Mouse (Mus musculus) lung, postnatal 25 days (tissue): Measurements from ENCODE around the gene Tmprss4.
A peak's percentile ranks its signal among the peaks of the same experiment; 100 is the strongest.

Experiments
- DNase-seq: peaks from one replicate; pipeline ENCODE4 v3.0.0; 2022; ENCODE audit warnings: low spot score

Gene Tmprss4

DNA sequence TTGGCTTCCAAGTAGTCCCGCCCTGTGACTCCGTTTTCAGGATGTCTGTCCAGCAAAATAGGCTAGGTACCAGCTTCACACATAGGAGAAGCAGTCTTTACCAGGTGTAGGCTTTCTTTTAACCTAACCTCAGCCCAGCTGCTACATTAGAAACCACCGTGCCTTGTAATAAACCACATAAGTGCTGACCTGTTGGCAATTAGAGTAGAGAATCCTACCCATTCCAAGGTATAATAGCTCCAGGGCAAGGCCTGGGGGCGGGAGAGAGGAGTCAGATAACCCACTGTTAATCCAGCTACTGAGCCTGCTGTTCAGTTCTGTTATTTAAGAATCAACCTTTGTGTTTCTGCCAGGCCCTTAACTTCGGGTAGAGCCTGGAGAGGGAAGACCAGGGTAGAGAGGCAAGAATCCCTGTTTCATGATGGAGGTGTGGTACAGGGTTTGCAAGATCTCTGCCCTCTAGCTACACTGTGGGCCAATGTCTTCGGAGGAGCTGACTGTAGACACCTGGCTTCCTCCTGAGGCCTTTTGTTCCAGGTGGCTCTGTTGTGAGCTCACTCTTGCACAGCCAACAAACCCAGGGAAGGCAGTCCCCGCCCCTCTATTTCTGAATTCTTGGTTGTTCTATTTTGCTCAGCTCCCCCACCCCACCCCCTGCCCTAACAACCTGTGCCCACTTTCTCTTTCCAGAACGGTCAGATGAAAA lies 7.6 kb downstream of the Tmprss4 start:
- no peak for DNase-seq

DNA sequence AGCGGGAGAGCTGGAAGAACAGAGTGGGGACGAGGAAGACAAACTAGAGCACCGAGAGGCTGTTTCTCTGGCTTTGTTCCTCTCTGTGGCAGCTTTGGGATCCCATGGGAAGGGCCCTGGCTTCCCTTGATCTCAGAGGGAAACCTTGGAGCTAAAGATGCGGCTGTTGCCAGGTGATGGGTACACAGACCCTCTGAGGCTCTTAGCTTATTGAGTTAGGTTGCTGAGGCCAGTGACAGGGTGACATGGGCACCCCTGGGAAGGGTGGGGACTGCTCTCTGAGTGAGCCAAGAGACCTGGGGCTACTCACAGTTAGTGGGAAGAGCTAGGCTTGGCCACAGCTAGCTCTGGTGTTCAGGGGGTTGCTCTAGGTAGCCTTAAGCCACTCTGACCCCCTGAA lies 8.4 kb downstream of the Tmprss4 start:
- no peak for DNase-seq

DNA sequence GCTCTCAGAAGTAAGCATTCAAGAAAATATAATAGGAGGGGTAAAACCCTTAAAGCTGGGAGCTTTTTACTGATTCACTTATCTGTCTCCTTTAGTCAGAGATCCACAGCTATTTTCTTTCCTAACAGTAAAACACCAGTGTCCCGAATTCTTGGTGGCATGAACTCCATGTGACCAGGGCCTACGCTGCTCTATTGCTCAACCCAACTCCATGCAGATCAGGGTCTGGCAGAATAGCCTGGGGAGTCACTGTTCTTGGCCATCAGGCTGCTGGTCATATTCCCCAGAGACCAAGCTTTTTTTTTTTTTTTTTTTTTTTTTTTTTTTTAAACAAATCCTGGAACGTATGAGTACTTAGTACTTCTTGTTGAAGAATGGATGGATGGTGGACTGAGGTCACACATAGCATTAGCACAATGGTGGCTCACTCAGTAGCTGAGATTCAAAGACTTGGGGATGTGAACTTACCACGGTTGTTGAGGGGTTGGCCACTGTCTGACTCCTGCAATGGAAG lies 14.2 kb downstream of the Tmprss4 start:
- no peak for DNase-seq

DNA sequence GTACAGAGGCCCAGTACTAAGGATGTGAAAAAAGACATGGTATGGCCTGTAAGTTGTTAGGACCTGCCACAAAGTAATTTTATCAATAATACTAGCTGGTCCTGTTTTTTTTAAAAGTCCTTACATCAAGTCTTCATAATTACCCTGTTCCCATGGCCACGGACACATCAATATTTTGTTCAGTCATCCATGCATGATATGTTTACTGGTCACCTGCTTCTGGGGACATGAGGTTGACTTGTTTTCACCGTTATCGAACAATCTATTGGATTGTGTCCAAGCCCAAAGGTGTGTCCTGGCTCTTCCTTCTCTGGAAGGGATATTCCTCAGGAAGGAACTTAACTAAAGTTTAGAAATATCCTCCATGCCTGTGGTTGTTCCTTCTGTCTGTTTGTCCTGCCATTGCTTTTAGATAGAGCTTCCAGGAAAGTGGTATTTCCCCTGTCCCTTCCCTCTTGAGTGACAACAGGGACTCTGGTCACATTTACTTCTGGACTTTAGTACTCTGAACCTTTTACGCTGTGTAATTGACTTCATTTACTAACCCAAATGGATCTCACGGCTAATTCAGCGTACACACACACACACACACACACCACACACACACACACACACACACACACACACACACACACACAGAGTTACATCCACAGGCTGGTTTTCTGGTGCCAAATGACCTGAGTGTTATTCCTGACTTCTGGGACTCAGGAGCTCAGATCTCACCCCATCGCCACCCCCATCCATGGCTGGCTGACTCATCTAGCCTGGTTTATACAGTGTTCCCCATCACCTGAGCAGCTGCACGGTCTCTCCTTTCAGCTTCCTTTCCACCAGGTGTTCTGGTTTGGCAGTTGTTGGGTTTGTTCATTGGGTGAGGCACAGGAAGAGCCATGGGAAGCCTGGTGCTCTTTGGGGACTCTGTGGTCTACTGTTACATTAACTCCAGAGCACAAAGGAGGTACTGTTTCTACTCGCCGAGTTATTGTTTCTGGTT lies 15.0 kb downstream of the Tmprss4 start:
- DNase-seq: no peak

DNA sequence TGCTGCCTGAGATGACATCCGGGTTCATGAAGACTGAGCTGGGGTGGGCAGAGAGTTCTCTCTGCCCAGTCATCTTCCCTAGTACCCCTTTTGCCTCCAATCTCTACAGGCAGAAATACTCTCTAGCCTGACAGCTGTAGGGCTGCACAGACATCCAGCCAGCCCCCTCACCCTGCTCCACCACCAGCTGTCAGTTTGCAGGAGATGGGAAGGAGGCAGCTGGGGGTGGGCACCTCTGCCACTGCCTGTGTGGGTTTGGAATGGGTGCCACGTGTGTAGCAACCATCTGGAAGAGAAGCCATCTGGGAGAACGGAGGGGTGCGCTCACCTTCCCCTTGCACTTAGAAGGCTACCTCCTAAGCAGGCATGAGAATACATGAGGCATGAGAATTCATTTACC lies 18.6 kb downstream of the Tmprss4 start:
- no peak for DNase-seq

DNA sequence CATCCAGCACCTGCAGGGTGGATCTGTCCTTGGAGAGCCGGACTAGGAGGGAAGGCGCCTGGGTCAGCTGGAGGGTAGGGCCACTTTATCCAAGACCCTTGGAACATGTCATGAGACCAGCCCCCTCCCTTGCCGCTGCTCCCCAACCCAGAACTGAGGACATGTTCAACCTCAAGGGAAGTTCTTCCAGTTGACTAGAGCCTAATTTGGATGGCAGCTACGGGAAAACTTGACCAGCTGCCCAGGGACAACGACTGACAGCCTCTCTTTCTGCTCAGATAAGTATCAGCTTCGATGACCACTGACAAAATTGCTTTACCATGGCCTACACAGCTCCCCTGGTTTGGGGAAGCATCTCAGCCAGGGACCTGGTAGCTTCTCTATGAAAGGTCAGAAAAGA lies 20.6 kb downstream of the Tmprss4 start:
- DNase-seq: no peak

DNA sequence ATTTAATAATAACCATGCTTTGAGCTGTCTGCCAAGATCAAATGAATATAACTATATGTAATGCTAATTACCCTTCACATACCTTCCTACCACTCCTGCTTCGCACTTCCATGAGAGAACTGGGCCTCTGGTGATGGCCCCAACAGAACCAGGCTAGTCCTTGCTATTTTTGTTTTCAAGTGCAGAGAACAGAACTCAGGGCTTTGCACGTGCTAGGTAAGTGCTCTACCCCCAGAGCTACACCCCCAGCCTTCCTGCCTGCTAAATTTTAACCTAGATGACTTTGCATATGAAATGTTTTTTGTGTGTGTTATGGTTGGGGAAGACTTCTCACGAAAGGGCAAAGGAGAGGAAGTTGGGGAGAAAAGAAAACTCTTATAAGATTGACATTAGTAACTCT lies 21.4 kb downstream of the Tmprss4 start:
- DNase-seq: no peak

DNA sequence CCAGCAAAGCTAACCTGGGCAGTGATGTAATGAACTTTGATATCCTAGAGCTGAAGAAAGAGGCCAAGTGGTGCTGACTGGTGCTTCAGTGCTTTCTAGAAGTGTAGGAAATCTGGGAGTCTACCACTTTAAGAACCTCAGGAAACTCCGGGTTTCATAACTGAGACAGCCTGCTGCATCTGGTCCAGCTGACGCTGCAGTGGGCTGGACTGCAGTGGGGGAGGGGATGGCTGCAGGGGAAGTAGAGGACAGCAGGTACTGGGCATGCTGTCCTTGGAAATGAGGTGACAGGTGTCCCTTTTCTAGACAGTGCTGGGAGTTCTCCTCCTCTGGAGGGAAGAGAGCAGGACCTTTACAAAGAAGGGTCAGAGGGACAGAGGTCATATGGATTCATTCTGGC lies 22.1 kb downstream of the Tmprss4 start, which contains the start of gene BC049352:
BC049352 (plus strand) TSS at position 238 of the 400 bp plus-strand sequence.
- DNase-seq: no peak

DNA sequence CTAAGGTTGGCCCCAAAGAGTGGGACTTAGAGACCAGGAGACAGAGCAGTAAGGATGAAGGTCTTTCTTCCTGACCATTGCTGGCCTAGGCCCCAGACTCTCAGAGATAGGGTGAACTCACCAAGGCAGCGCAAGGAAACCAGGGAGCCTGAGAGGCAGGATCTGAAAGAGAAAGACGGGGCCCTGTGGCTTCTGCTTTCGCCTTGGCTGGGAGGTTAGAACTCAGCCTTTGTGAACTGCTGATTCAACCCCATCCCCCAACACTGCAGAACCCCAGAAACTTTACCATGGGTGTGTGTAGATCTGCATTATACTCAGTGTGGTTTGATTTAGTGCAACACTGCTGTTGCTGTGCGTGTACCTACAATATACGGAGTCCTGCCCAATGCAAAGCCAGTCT lies 24.6 kb downstream of the Tmprss4 start:
- DNase-seq: no peak

DNA sequence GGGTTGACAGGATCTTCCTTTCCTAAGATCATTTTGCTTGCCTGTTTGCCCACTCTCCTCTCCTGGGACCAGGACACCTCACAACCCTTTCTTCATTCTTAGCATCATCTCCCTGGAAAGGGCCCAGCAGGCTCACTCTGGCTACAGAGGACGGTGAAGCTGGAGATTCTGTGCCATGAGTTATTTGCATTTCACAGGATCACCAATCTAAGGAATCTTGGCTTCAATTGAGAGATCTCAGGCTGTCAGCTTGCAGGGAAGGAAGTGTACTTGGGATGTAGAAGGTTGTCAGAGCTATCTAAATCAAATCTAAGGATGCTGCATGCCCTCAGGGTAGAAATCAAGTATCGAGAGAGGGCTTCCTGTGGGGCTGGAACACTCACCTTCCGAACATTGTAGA lies 30.4 kb downstream of the Tmprss4 start:
- no peak for DNase-seq

DNA sequence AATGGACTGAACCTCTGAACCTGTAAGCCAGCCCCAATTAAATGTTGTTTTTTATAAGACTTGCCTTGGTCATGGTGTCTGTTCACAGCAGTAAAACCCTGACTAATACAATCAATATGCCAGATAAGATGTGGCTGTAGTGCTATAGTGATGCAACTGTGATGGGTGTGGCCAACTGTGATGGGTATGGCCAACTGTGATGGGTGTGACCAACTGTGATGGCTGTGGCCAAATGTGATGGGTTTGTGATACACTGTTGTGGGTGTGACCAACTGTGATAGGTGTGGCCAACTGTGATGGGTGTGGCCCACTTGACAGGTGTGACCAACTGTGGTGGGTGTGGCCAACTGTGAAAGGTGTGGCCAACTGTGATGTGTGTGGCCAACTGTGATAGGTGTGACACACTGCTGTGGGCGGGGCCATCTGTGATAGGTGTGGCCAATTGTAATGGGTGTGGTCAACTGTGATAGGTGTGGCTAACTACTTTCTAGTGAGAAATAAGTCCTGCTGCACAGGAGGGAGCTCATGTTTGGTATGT lies 32.8 kb downstream of the Tmprss4 start:
- DNase-seq: no peak

DNA sequence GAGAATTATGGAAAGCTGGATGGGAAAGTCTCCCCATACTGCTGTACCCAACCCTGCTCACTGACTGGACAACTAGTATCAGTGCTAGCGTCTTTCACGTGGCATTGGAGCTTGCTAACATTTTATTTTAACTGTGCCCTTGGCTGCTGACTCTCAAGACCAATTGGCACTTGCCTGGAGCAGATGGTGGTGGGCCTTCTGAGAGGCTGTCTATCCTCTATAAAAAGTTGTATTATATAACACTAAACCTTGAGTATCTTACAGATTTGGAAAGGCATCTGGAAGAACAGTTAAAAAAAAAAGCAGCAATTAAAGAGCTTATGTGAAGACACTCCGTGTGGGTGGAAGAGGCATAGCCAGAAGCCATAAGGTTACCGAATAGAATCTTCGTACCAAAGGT lies 33.7 kb downstream of the Tmprss4 start:
- no peak for DNase-seq

DNA sequence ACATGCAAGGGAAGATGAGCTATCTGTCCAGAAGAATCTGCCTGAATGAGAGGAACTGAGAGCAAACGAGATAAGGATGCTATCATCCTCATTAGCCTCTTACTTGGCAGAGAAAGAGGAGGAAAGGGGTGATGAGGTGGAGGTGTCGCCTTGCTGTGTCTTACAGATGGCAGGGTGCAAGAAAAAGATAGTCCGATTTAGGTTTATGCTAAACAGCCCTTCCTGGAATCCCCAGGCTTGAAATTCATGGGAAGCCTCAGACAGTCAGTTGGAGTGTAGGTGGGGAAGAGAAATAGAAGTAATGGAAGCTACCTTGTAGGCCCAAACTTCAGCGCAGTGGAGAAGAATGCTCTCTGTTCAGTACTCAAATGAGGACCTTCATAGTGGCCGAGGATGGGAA lies 36.0 kb downstream of the Tmprss4 start:
- DNase-seq: no peak

DNA sequence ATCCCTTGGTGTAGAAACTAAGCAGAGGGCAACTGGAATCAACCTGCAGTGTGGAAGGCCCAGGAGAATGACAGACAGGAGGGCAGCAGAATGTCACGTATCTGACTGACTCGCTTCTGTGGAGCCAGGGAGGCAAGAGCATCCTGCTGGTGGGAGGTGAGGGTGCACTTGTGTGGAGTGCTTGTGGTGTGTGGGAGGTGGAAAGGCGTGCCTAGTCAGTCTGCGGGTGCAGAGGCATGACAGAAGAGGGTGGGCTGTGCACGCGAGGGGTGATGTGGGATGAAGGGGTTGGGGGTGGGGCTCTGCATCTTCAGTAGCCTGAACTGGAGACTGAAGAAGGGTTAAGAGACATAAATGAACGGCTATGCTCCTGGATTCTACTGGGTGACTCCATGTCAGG lies 50.5 kb downstream of the Tmprss4 start:
- no peak for DNase-seq

DNA sequence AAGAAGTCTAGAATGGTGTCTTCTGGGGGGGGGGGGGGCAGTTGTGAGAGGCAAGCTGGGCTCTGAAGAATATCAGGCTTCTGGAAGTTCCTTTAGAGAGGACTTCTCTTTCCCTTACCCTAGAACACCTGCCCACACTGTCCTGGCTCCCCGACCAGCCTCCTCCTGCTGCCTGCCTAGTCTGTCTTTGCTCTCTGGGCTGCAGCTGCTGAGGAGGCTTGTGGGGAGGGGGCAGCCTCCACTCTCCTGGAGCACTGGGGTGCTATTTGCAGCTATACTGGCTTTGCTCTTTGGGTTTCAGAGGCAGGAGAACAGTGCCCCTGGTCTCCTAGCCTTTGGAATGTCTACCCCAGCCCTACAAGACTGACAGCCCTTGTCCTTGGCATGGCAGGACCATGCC lies 53.0 kb downstream of the Tmprss4 start:
- no peak for DNase-seq

DNA sequence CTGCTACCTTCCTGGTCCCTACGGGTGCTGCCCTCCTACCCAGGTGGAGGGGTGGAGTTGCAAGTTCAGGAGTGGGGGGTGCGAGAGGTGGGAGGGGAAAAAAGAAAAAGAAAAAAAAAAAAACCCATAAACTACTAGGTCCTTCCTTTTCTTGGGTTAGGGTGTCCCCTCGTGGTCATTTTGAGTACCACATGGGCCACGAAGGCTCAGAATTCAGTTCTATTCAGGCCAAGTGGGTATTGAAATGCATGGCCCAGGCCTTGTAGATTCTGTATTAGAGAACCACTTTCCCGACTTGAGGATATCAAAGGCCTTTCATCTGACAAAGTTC lies 57.7 kb downstream of the Tmprss4 start:
- peak; percentile 41 for DNase-seq

DNA sequence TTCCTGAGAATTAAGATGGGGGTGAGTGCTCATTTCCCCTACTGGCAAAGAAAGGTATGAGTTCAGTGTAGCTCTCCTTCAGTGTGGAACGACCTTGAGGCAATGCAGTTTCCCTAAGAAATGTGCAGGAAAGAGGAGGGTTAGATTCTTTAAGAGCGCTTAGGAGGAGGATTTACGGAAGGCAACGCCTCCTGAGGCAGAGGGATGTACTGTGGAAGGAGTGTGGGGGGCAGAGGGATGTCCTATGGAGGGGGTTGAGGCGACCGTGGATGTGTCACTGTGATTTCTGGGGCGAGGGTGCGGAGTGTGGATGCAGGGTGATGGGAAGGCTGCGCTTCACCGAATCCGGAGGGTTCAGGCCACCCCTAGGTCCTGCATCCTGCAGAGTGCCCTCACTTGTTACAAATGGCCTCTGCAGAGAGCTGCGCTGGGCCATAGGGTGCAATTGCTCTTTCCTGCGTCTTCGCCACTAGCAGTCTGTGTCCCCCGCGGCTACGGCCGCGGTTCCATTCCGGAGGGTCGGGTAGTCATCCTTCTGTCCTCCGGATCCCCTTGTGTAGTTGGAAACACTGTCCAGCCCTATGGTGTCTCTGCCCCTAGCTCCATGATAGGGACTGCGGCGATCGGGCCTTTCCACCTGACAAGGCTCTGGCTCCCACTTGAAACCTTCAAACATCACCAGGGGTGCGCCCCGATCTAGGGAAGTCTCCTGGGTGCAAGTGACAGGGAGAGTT lies 58.2 kb downstream of the Tmprss4 start:
- DNase-seq: no peak

DNA sequence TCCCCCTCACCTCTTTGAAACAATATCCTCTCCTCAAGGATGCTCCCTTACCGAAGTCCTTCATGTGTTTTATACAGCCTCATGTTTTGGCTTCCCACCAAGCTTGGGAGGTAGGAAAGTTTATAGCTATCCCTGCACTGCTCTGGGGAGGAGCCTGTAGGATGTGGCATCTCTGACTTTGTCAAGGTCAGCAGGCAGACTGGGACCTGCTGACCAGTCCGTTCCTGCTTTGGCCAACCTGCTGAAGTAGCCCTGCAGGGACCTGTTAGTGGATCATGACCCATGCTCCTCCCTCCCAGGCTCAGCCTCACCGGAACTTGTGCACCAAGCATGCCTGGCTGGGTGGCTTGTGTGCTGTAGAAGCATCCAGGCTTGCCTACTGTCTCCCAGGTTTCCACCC lies 61.2 kb downstream of the Tmprss4 start:
- DNase-seq: no peak

DNA sequence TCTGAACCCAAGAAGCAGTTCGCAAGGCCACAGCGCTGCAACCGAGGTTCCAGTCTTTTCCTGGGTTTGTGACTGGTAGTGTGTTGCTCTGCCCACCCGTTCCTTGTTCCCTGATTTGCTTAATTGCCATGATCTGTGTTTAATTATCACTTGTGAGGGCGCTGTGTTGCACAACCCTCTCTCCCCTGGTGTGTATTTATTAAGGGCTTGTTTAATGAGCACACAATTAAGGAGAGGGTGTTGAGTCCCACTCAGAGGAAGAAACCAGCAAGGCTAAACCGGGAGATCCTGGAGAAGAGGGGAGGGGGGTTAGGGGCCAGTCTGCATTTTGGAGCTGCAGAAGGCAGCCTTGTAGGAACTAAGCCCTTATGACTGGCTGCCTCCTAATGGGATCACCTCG lies 62.9 kb downstream of the Tmprss4 start:
- no peak for DNase-seq

DNA sequence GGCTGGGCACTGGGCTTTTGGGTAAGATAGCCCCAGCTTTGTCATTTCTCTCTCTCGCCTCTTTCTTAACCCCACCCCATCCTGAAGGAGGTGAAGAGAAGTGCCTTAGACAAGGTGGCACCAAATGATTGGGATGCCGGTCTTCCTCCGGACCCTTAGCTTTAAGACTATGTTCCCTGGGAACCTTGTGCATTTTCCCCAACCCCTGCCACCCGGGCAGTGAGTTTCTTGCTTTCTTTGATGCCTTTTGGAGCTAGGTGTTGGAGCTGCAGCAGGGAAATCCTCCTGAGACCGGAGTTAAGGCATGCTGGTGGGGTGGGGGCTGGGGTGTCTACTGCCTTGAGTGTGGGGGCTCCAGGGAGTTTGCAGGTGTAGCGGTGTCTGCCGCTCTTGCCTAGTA lies 64.8 kb downstream of the Tmprss4 start:
- DNase-seq: no peak

DNA sequence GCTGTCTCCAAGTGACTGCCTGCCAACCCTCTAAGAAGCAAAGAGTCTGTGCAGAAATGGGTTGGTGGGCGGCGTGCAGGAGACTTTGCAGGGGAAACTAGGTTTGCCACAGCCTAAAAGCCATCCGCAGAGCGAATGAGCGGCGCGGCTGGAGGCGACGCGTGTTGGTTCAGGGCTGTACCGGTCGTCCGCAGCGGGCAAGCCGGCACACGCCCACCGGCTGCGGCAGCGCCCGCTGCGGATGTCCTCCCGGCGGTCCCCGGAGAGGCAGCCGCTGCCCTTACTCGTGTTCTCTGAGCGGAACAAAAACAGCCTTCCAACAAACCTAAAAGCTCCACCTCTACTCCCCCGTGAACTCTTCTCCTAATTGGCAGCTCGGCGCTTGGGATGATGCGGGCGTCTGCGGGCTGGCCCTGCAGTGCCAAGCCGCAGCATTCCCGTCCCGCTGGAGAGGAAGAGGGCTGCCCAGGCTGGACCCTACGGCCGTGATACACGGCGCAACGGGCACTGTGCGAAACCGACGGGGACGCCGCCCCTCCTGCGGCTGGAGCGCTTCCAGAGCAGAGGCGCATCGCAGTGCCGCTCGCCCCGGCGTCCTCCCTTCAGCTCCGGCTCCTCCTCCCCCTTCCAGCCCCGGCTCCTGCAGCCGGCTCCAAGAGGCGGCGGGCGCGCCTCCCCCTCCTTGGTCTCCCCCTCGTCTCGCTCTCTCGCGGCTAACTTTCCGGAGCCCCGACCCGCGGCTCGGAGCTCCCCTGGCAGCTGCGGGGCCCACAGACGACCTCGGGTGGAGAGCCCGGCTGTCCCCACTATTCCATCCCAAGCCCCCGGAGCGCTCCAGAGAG lies 65.5 kb downstream of the Tmprss4 start, which contains the start of gene Scn4b:
Scn4b (plus strand) TSS at position 205 of the 842 bp plus-strand sequence.
- no peak for DNase-seq
